Mouse (Mus musculus) CH12.LX (cell line): ENCODE measurements at regions not wholly inside any gene's neighbourhood (a gene's known extent, or its start where the extent isn't known, plus 50 kb on each side); places are given as distances from the start of the nearest gene placed in this dataset.

Experiments used
- CHD2 ChIP-seq: IDR thresholded peaks from 2 replicates; pipeline ENCODE4 v1.6.1; 2011; ENCODE audit warnings: low read length, improper control_type of control experiment
- EP300 ChIP-seq: IDR thresholded peaks from 2 replicates; pipeline ENCODE4 v1.6.1; 2011; ENCODE audit warnings: low read length, improper control_type of control experiment
- POLR2AphosphoS2 ChIP-seq: IDR thresholded peaks from 2 replicates; pipeline ENCODE4 v1.6.1; 2011; ENCODE audit warnings: low read depth, low read length, improper control_type of control experiment
- USF1 ChIP-seq: IDR thresholded peaks from 2 replicates; pipeline ENCODE4 v1.6.1; 2014; ENCODE audit warnings: low read depth, mild to moderate bottlenecking, inconsistent platforms, low read length, improper control_type of control experiment
- ZC3H11A ChIP-seq: IDR thresholded peaks from 2 replicates; pipeline ENCODE4 v1.6.1; 2012; ENCODE audit warnings: low read depth, mild to moderate bottlenecking, inconsistent platforms, low read length, improper control_type of control experiment

- TF ChIP-seq ZC3H11A, result no peak
- TF ChIP-seq POLR2AphosphoS2, result no peak
- TF ChIP-seq CHD2, result no peak
- no peak for TF ChIP-seq USF1
- TF ChIP-seq EP300, result no peak
Observed at GRCm38 (mm10) chr9:112938781-112939180, 703.0 kb upstream of the Arpp21 start.
